Mouse (Mus musculus) adrenal gland, postnatal 25 days (tissue): ENCODE results near the gene Epb41l4b. TPM values are rescaled to one million over a fixed set of nuclear protein-coding genes. Genes with fewer than 3 reads are reported as not detected.

ENCODE experiments used
- DNase-seq: peaks from one replicate; pipeline ENCODE4 v3.0.0; 2021; ENCODE audit warnings: mixed read lengths
- total RNA-seq: library from RNA; stranded (reverse); gene quantifications from 2 replicates; pipeline ENCODE4 v1.2.3, GENCODE M21; 2021

The Epb41l4b gene
- total RNA-seq, 1 experiment from 2014 or later, result 1.4 TPM

GRCm38 (mm10) chr4:56942567-56942966, 200.7 kb downstream of the Epb41l4b start:
- no peak for DNase-seq

Other genes with a start within 250 kb of the Epb41l4b start
- gene Tmem245, start 196.0 kb downstream of the Epb41l4b start, total RNA-seq, result 46.7 and 53.9 TPM in 2 replicates
- 0.24 and 0.39 TPM in 2 replicates for gene Frrs1l, start 153.0 kb downstream of the Epb41l4b start, total RNA-seq
- gene Ptpn3, start 158.4 kb upstream of the Epb41l4b start, total RNA-seq, result 35.1 and 37.1 TPM in 2 replicates